Mouse (Mus musculus) right cerebral cortex, adult 2 months (tissue): Measurements from ENCODE around the gene Fam57a.
"Not testable (repeated sequence)": the region's sequence is repeated elsewhere in the genome, so short reads cannot be mapped to it uniquely, and the experiment has no call there.

Source experiments
- DNase-seq, 2 experiments: peaks; one replicate each; pipeline ENCODE4 v3.0.0; 2021 to 2022; ENCODE audit warnings: low spot score in 2 of 2

Fam57a gene

DNA sequence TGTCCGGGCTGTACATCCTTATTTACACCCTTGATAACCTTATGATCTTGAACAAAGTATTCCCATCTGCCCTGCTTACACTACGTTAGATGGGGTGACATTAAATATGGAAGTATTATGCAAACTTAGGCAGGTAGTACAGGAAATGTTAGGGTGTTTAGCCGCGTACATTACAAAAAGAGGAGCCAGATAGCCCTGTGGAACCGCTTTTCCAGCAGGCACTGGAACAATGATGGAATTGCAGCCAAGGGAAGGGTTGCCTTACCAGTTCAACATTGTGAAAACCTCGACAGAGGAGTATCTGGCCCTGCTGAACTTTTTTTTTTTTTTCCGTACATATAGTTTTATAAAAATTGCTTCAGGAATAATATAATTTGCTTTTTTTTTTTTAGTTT, 672 bp downstream of the Fam57a start:
- no peak for DNase-seq

- no peak for DNase-seq
Measured at GRCm38 (mm10) chr11:76183745-76184144, 4.3 kb downstream of the Fam57a start.

GRCm38 (mm10) chr11:76186908-76187307, 7.4 kb downstream of the Fam57a start:
- DNase-seq, result no peak

GRCm38 (mm10) chr11:76196275-76196976, 17.0 kb downstream of the Fam57a start:
- DNase-seq, result no peak

GRCm38 (mm10) chr11:76196977-76197469, 17.6 kb downstream of the Fam57a start:
- no peak for DNase-seq

- peak; percentile 76 to 78 for DNase-seq
Measured at GRCm38 (mm10) chr11:76201761-76202674, 22.5 kb downstream of the Fam57a start.

DNA sequence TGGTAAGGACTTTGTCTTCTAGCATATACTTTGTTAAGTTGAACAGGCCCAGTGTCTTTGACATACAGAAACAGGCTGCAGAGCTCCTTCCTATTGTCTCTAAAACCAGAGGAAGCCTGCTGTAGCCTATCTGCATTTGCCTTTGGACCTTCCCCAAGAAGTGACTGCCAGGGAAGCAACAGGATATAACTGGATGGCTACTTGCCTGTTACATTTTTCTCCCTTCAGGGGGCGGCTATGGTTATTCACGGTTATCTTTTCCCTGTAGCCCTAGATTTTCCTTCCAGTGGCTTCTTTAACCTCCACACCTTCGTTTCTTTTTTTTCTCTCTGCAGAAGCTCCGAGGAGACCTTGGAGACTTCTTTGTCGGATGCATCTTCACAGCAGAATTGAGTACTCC, 27.3 kb downstream of the Fam57a start:
- DNase-seq, result no peak

GRCm38 (mm10) chr11:76210228-76210985, 30.9 kb downstream of the Fam57a start:
- no peak for DNase-seq

DNA sequence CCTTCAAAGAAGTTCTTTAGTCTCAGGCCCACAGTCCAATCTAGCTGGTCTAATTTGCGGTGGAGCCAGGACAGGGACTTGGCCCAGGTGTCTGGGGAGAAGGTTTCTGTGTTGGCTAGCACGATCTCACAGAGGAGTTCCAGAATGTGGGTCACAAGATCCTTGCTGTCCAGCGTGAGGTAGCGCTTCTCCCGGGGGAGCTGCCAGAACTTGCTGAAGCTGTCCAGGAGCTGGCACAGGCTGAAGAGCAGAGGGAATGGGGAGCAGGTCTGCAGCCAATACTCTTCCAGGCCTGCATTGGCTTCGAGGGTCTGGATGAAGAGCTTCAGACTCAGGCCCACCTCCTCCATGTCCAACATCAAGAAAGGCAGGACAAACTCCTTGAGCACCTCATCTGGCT, 32.1 kb downstream of the Fam57a start:
- DNase-seq, result not testable (repeated sequence)

GRCm38 (mm10) chr11:76213841-76214240, 34.4 kb downstream of the Fam57a start:
- no peak for DNase-seq

DNA sequence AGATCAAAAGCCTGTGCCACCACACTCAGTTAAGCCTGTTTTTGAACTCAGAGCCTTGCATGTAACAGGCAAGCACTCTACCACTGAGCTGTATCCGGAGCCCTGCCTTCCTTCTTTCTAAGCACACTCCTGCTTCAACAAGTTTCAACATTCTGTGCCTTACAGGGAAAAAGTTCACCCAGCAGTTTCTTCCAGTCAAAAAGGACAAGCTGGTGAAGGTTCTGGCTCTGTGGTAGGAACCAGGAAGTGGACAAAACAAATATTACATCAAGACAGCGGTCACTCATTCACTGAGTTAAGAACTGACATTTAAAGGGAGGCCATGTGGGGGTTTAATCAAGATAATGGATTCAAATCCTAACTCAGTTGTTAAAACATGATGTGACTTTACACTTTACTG, 35.5 kb downstream of the Fam57a start:
- DNase-seq, result no peak

GRCm38 (mm10) chr11:76216049-76216540, 36.6 kb downstream of the Fam57a start:
- no peak for DNase-seq

DNA sequence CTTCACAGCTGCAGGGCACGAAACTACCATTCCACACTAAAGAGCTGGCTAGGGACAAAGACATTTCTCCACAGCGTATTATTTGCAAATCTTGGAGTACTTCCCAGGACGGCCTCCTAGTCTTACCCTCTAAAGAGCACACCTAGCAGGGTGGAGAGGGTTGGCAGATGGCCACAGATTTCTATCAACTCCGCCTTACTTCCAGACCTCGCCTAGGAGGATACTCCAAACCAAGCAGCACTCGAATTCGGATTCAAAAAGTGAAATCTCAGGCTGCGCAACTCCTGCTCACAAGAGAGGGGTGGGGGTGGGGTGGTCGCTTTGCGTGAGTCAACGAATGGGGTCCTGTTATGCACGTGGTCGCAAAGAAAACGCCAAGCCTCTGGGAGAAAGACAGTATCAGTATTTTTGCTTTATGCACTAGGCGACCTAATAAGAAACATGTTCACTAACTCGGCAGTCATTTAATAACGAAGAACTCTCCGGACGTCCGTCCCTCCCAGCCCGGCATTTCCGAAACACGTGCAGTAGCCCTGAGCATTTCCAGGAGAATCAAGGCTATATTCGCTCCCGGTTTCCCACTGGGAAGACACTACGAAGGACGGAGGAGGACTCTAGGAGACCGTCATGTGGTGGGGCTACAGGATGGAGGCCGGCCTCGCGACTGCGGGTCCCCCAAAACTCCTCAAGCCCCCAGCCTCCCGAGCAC, 37.4 kb downstream of the Fam57a start:
- no peak for DNase-seq

DNA sequence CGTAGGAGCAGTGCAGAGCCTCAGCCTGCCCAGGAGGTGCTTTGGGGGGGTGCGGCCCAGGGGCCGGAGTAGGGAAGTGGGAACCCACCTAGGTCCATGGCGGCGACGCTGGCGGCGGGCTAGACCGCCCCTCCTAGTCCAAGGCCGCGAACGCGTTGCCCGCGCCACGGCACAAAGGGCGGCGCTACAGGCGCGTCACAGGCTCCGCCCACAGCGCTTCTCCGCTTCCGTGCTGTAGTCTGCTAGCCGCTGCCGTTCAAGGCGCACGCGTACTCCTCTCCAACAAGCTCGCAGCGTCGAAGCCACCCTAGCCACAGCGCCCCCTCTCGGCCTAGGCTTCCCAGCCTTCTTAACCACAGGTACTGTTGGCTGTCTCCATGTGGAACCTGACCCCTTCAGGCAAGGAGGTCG, 37.9 kb downstream of the Fam57a start, which contains the start of the genes Dbil5 and Gemin4:
Dbil5 (plus strand) TSS at position 219 of the 411 bp plus-strand sequence.
Gemin4 (minus strand) TSS at position 275 of the 411 bp plus-strand sequence.
- DNase-seq, result peak; percentile 97 to 98

GRCm38 (mm10) chr11:76224631-76225030, 45.2 kb downstream of the Fam57a start:
- no peak for DNase-seq

DNA sequence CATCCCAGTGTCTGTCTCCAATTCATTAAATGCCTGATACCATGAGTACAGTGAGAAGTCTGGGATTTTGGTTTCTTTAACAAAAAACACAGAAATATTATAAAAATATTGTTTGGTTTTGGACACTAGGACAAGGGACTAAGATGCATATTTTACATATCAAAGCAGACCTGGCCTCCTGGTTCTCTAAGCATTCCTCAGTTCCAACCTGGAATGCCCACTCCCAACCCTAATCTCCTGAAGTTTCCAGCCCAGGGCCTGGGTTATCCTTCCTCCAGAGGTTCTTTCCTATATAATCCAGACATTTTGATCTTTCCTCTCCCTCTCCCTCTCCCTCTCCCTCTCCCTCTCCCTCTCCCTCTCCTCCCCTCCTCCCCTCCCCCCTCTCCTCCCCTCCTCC, 45.6 kb downstream of the Fam57a start:
- DNase-seq, result no peak

DNA sequence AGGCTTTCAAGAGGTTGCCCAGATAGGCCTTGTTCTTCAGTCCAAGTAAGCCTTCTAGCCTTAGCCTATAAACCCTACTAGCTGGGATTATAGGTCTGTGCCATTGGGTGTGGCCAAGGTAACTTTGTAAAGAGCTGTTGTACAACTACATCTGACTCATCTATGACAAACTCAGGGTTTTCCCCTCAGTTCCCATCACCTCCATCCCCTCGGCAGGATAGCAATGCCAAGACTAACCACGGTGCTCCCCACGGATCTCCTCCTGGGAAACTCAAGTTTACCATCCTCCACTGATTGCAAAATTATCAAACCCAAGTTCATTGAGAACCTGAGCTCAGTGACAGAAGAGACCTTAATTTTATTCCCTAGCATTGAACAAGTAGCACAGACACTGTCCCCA, 56.7 kb downstream of the Fam57a start:
- no peak for DNase-seq

GRCm38 (mm10) chr11:76239750-76240149, 60.3 kb downstream of the Fam57a start:
- no peak for DNase-seq

DNA sequence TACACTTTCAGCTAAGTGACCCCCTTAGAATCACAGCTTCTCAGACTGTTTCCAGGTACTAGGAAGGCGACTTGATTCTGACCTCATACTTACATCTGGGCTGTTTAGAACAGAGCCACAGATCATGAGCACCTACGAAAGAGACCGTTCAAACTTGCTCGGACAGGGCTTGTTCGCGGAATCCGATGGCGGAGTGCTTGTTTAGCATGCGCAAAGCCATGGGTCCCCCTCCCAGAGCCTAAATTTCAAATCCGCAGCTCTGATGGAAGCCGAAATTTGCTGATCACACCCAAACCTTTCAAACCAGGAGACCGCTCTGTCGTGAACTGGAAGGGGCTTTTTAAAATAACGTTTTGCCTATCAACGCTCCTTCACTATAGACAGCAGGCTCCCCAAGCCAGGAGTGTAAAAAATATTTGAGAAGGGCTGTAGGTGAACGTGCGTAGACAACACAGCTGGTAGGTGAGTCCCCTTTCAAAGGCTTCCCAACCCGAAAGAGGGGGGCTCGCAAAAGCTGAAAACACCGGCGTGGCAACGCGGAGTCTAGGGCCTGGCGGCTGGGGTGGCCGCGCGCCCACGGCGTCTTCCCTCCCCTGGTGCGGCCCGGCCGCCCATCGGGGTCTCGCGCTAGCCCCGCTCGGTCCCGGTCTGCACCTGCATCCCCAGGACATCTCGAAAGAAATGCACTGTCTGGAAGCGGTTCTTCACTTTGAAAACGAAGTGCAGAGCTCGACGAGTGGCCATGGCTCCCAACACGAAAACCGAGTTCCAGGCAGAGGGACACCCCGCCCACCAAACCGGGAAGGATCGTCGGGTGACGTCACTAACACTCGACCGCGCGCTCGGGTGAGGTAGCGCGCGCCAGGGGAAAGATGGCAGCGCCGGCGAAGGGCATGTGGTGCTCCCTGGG, 63.7 kb downstream of the Fam57a start, which contains the start of the genes Mrm3 and Glod4:
Mrm3 (plus strand) TSS at position 815 of the 910 bp plus-strand sequence.
Glod4 (minus strand) TSS at position 825 of the 910 bp plus-strand sequence.
- DNase-seq, result peak; percentile 94 to 96
